In genomic region chr8:22148367-22148740, GRCm38 (mm10) we compare ENCODE assay signal across 25 mouse cellular contexts. TPM values are rescaled to one million over a fixed set of nuclear protein-coding genes. Genes with fewer than 3 reads are reported as not detected.
A peak's percentile ranks its signal among the peaks of the same experiment; 100 is the strongest.
DNase-seq lines count a peak whose midpoint lies in the region; ATAC-seq and TF ChIP-seq lines count a peak whose summit lies in the region.
"Had no signal": no experiment of that assay in that cellular context is flagged by ENCODE, and none has a peak within 500 bp of the region (broad histone marks: within the 10 kb centered on the region; RNA-seq: fewer than 3 reads in every experiment).

No protein-coding gene starts in this region.

- no peak overlapping the region for H3K27ac ChIP-seq in forebrain, embryonic 11.5 days (ENCODE audit: low read depth, low read length)
- no peak overlapping the region for H3K27ac ChIP-seq in forebrain, postnatal 0 days (ENCODE audit: low read depth, low read length)
- no peak overlapping the region for H3K27ac ChIP-seq in heart, embryonic 10.5 days
- H3K27ac ChIP-seq: embryonic facial prominence, embryonic 12.5 days; forebrain, embryonic 10.5 days; forebrain, embryonic 13.5 days; forebrain, embryonic 15.5 days had no signal

- TF ChIP-seq CTCF in forebrain, postnatal 0 days (IDR thresholded peaks at IDR 0.05; ENCODE audit: low read depth), result no peak
- no peak for TF ChIP-seq CTCF in E14TG2a.4 (conservative IDR thresholded peaks at IDR 0.05; ENCODE audit: low read length)

- no peaks in the 10 kb centered on the region; the same call in 1 of the 2 replicates for H3K36me3 ChIP-seq in forebrain, embryonic 11.5 days (ENCODE audit: control insufficient read depth, insufficient read depth, low read length)
- H3K36me3 ChIP-seq in forebrain, postnatal 0 days (ENCODE audit: insufficient read depth), result no peaks in the 10 kb centered on the region
- peaks cover 15% of the 10 kb centered on the region; the same call in 1 of the 2 replicates for H3K36me3 ChIP-seq in heart, embryonic 10.5 days
- no peaks in the 10 kb centered on the region for H3K36me3 ChIP-seq in E14TG2a.4 (ENCODE audit: insufficient read depth, low read length)
- H3K36me3 ChIP-seq: G1E had no signal

- no peak overlapping the region for H3K4me3 ChIP-seq in forebrain, embryonic 11.5 days (ENCODE audit: low read depth, low read length)
- H3K4me3 ChIP-seq in forebrain, postnatal 0 days (ENCODE audit: low read depth, low read length), result no peak overlapping the region
- H3K4me3 ChIP-seq in heart, embryonic 10.5 days, result no peak overlapping the region
- H3K4me3 ChIP-seq in E14TG2a.4 (replicated peaks; ENCODE audit: low read length), result peak overlapping the region; percentile 60
- H3K4me3 ChIP-seq: embryonic facial prominence, embryonic 12.5 days; forebrain, embryonic 10.5 days; forebrain, embryonic 13.5 days; forebrain, embryonic 15.5 days had no signal

- no peak for ATAC-seq in forebrain, embryonic 11.5 days (replicated peaks; ENCODE audit: low FRiP score)
- no peak for ATAC-seq in forebrain, postnatal 0 days
- ATAC-seq in erythroid progenitor cell, adult 5-6 weeks (replicated peaks; ENCODE audit: low FRiP score, poor library complexity, severe bottlenecking), result 0 out of 2 replicates have a peak, but pooled peaks have one; percentile 25
- ATAC-seq: activated CD4-positive, CD25-positive, alpha-beta regulatory T cell, adult 4 months; CD4-positive, CD25-positive, alpha-beta regulatory T cell, adult 4 months; forebrain, embryonic 13.5 days; forebrain, embryonic 15.5 days; Patski had no signal

- WGBS in forebrain, embryonic 11.5 days, result 88% methylated on average over 7 of the region's 7 CpGs
- 96% methylated on average over 7 of the region's 7 CpGs for whole genome bisulfite sequencing in forebrain, postnatal 0 days
- 83% methylated on average over 7 of the region's 7 CpGs for WGBS in heart, embryonic 10.5 days

- H3K4me1 ChIP-seq in forebrain, embryonic 11.5 days (replicated peaks; ENCODE audit: control insufficient read depth, insufficient read depth, low read length), result no peaks in the 10 kb centered on the region
- H3K4me1 ChIP-seq in forebrain, postnatal 0 days (ENCODE audit: insufficient read depth), result no peaks in the 10 kb centered on the region
- H3K4me1 ChIP-seq in heart, embryonic 10.5 days, result no peaks in the 10 kb centered on the region
- H3K4me1 ChIP-seq in E14TG2a.4 (replicated peaks; ENCODE audit: low read depth, low read length), result peaks cover 29% of the 10 kb centered on the region
- H3K4me1 ChIP-seq: embryonic facial prominence, embryonic 12.5 days; forebrain, embryonic 10.5 days; forebrain, embryonic 13.5 days; forebrain, embryonic 15.5 days had no signal

- DNase-seq in forebrain, embryonic 11.5 days (ENCODE audit: low spot score), result peak; percentile 44
- no peak for DNase-seq in forebrain, postnatal 0 days
- peak; percentile 58 for DNase-seq in heart, embryonic 10.5 days (ENCODE audit: low spot score)
- no peak for DNase-seq in heart, postnatal 10 days
- DNase-seq in embryo, embryonic 9.5 days (ENCODE audit: extremely low spot score), result no peak
- DNase-seq: adrenal gland, adult 8-10 months; adrenal gland, postnatal 14 days; adrenal gland, postnatal 36 days; B cell, adult 2 months; cerebellum, adult 11-12 months; cerebellum, adult 2 months; cerebellum, adult 9-10 months; cerebellum, postnatal 10 days; cerebellum, postnatal 25 days had no signal

- H3K9ac ChIP-seq in forebrain, embryonic 11.5 days (ENCODE audit: low read length), result no peak overlapping the region
- no peak overlapping the region for H3K9ac ChIP-seq in forebrain, postnatal 0 days
- H3K9ac ChIP-seq: embryonic facial prominence, embryonic 12.5 days; forebrain, embryonic 13.5 days; forebrain, embryonic 15.5 days had no signal

- no peak overlapping the region for H3K4me2 ChIP-seq in forebrain, embryonic 11.5 days (ENCODE audit: low read depth, low read length, severe bottlenecking)
- H3K4me2 ChIP-seq in forebrain, postnatal 0 days (ENCODE audit: low read depth), result no peak overlapping the region
- H3K4me2 ChIP-seq: embryonic facial prominence, embryonic 12.5 days; forebrain, embryonic 13.5 days; forebrain, embryonic 15.5 days had no signal

- no peaks in the 10 kb centered on the region for H3K27me3 ChIP-seq in forebrain, embryonic 11.5 days (ENCODE audit: control insufficient read depth, insufficient read depth, low read length)
- H3K27me3 ChIP-seq in forebrain, postnatal 0 days (ENCODE audit: insufficient read depth, low read length), result no peaks in the 10 kb centered on the region
- no peaks in the 10 kb centered on the region for H3K27me3 ChIP-seq in heart, embryonic 10.5 days (ENCODE audit: insufficient read depth, poor library complexity, severe bottlenecking)
- no peaks in the 10 kb centered on the region for H3K27me3 ChIP-seq in E14TG2a.4 (ENCODE audit: insufficient read depth, low read length)
- H3K27me3 ChIP-seq: CH12.LX; embryonic facial prominence, embryonic 12.5 days; forebrain, embryonic 13.5 days; forebrain, embryonic 15.5 days; Patski had no signal

- intact Hi-C loops in heart, postnatal 10 days (cut with DNase I), result no loop called here

- no peaks in the 10 kb centered on the region for H3K9me3 ChIP-seq in forebrain, embryonic 11.5 days (ENCODE audit: control insufficient read depth, low read length)
- no peaks in the 10 kb centered on the region for H3K9me3 ChIP-seq in forebrain, postnatal 0 days (ENCODE audit: low read length)
- no peaks in the 10 kb centered on the region for H3K9me3 ChIP-seq in heart, embryonic 10.5 days
- no peaks in the 10 kb centered on the region for H3K9me3 ChIP-seq in E14TG2a.4 (ENCODE audit: low read length)
- H3K9me3 ChIP-seq: embryonic facial prominence, embryonic 12.5 days; forebrain, embryonic 13.5 days; forebrain, embryonic 15.5 days; G1E had no signal

RNA-seq across cellular contexts. Expression of gene Nek3, which starts 17.9 kb away (rescaled TPM):
- polyA plus RNA-seq in forebrain, embryonic 11.5 days (2014; fragmentation: Nextera tagmentation; extraction: Ambion mirVana), result 7.7 and 8.0 TPM in 2 replicates
- 4.6 and 7.1 TPM in 2 replicates for total RNA-seq in forebrain, postnatal 0 days (2014; rRNA removed)
- 4.3 and 5.9 TPM in 2 replicates for polyA plus RNA-seq in forebrain, postnatal 0 days (2015; fragmentation: Nextera tagmentation; extraction: Ambion mirVana)
- 5.4 and 6.1 TPM in 2 replicates for polyA plus RNA-seq in heart, embryonic 10.5 days (2016; fragmentation: Nextera tagmentation; extraction: Ambion mirVana)
- total RNA-seq in heart, postnatal 10 days (2021), result 1 to 10 TPM; 1.9 to 2.1 TPM
- 18.9 and 45.0 TPM in 2 replicates for total RNA-seq in erythroid progenitor cell, adult 5-6 weeks (2015; ENCODE audit: low replicate concordance)
- 39.0 and 46.9 TPM in 2 replicates for total RNA-seq in erythroid progenitor cell, adult 5-6 weeks (2017; ENCODE audit: low replicate concordance)

RNA-seq across cellular contexts. Expression of gene Nek5, which starts 23.5 kb away (rescaled TPM):
- 0.21 and 0.24 TPM in 2 replicates for polyA plus RNA-seq in forebrain, embryonic 11.5 days (2014; fragmentation: Nextera tagmentation; extraction: Ambion mirVana)
- total RNA-seq in forebrain, postnatal 0 days (2014; rRNA removed), result 0.77 and 3.5 TPM in 2 replicates
- 0.92 and 1.2 TPM in 2 replicates for polyA plus RNA-seq in forebrain, postnatal 0 days (2015; fragmentation: Nextera tagmentation; extraction: Ambion mirVana)
- 0.09 TPM in 1 of 2 replicates, not detected in the other for polyA plus RNA-seq in heart, embryonic 10.5 days (2016; fragmentation: Nextera tagmentation; extraction: Ambion mirVana)
- total RNA-seq in heart, postnatal 10 days (2021), result not detected
- total RNA-seq in erythroid progenitor cell, adult 5-6 weeks (2015; ENCODE audit: low replicate concordance), result not detected in 2 replicates
- total RNA-seq in erythroid progenitor cell, adult 5-6 weeks (2017; ENCODE audit: low replicate concordance), result not detected in 2 replicates
- total RNA-seq: CH12.LX had no signal
- polyA plus RNA-seq: CD4-positive, CD25-positive, alpha-beta regulatory T cell, adult 4 months; forebrain, embryonic 10.5 days; G1E had no signal

RNA-seq across cellular contexts. Expression of gene Ckap2, which starts 37.3 kb away (rescaled TPM):
- polyA plus RNA-seq in forebrain, embryonic 11.5 days (2014; fragmentation: Nextera tagmentation; extraction: Ambion mirVana), result 76.9 and 82.7 TPM in 2 replicates
- total RNA-seq in forebrain, postnatal 0 days (2014; rRNA removed), result 7.5 and 8.8 TPM in 2 replicates
- polyA plus RNA-seq in forebrain, postnatal 0 days (2015; fragmentation: Nextera tagmentation; extraction: Ambion mirVana), result 6.8 and 8.0 TPM in 2 replicates
- polyA plus RNA-seq in heart, embryonic 10.5 days (2016; fragmentation: Nextera tagmentation; extraction: Ambion mirVana), result 37.4 and 38.9 TPM in 2 replicates
- 10 to 100 TPM; 12.7 to 13.0 TPM for total RNA-seq in heart, postnatal 10 days (2021)
- 292 and 294 TPM in 2 replicates for total RNA-seq in erythroid progenitor cell, adult 5-6 weeks (2015; ENCODE audit: low replicate concordance)
- 270 and 283 TPM in 2 replicates for total RNA-seq in erythroid progenitor cell, adult 5-6 weeks (2017; ENCODE audit: low replicate concordance)

RNA-seq across cellular contexts. Expression of gene Vps36, which starts 44.3 kb away (rescaled TPM):
- 45.5 and 45.9 TPM in 2 replicates for polyA plus RNA-seq in forebrain, embryonic 11.5 days (2014; fragmentation: Nextera tagmentation; extraction: Ambion mirVana)
- 38.3 and 42.9 TPM in 2 replicates for total RNA-seq in forebrain, postnatal 0 days (2014; rRNA removed)
- 24.6 and 36.7 TPM in 2 replicates for polyA plus RNA-seq in forebrain, postnatal 0 days (2015; fragmentation: Nextera tagmentation; extraction: Ambion mirVana)
- 26.6 and 31.5 TPM in 2 replicates for polyA plus RNA-seq in heart, embryonic 10.5 days (2016; fragmentation: Nextera tagmentation; extraction: Ambion mirVana)
- total RNA-seq in heart, postnatal 10 days (2021), result 10 to 100 TPM; 28.5 to 31.3 TPM
- 7.1 and 7.2 TPM in 2 replicates for total RNA-seq in erythroid progenitor cell, adult 5-6 weeks (2015; ENCODE audit: low replicate concordance)
- 6.0 and 6.1 TPM in 2 replicates for total RNA-seq in erythroid progenitor cell, adult 5-6 weeks (2017; ENCODE audit: low replicate concordance)

Comparison
In these comparisons a context has a peak if more than half of its experiments do, and no peak if none do; other contexts are left out.
1. DNase-seq: peak in forebrain, embryonic 11.5 days (single experiment) and heart, embryonic 10.5 days (single experiment); none in forebrain, postnatal 0 days (single experiment), heart, postnatal 10 days (0 of 2) and embryo, embryonic 9.5 days (single experiment).
2. RNA of gene Ckap2, which starts 37.3 kb away (total RNA-seq): 270 to 294 TPM in erythroid progenitor cell, adult 5-6 weeks; 12.7 to 13.0 TPM in heart, postnatal 10 days and 7.5 to 8.8 TPM in forebrain, postnatal 0 days; every median in the first group is over 10 times any median in the second.